Mouse (Mus musculus): ENCODE measurements around the gene Tmem53. TPM values are rescaled to one million over a fixed set of nuclear protein-coding genes. Genes with fewer than 3 reads are reported as not detected.

Tmem53 gene
- polyA plus RNA-seq, 1 experiment from 2014 or later, result 12.4 TPM

GRCm38 (mm10) chr4:117296849-117297593 is 45.3 kb downstream of the Tmem53 start:
- TF ChIP-seq CTCF (IDR thresholded peaks at IDR 0.05; ENCODE audit: low read depth), result no peak
- H3K4me1 ChIP-seq (ENCODE audit: insufficient read depth), result 0 out of 2 replicates have a peak, but pooled peaks cover 5% of the 10 kb centered on the region
- ATAC-seq (ENCODE audit: insufficient read depth) (peak; percentile 85), DNase-seq (peak; percentile 76)
- H3K4me2 ChIP-seq, result no peak overlapping the region
- no peaks in the 10 kb centered on the region for H3K36me3 ChIP-seq (ENCODE audit: insufficient read depth)
- H3K27me3 ChIP-seq (ENCODE audit: insufficient read depth, low read length), result peaks cover 7% of the 10 kb centered on the region; the same call in 1 of the 2 replicates
- H3K9ac ChIP-seq, result no peak overlapping the region
- H3K4me3 ChIP-seq (ENCODE audit: low read depth, low read length), result no peak overlapping the region
- peak overlapping the region; percentile 55 for H3K27ac ChIP-seq (ENCODE audit: low read depth)
- H3K9me3 ChIP-seq (ENCODE audit: low read depth, low read length), result no peaks in the 10 kb centered on the region
- WGBS, result 49% methylated on average over 19 of the region's 19 CpGs

- H3K27ac ChIP-seq (ENCODE audit: low read depth), result no peak overlapping the region
- ATAC-seq (ENCODE audit: insufficient read depth), result no peak
- 53% methylated on average over 9 of the region's 9 CpGs for WGBS
Measured at GRCm38 (mm10) chr4:117297819-117298218, 46.1 kb downstream of the Tmem53 start.

GRCm38 (mm10) chr4:117299921-117300320 is 48.2 kb downstream of the Tmem53 start:
- H3K27ac ChIP-seq (ENCODE audit: low read depth), result no peak overlapping the region
- H3K36me3 ChIP-seq (ENCODE audit: insufficient read depth), result no peaks in the 10 kb centered on the region
- 55% methylated on average over 10 of the region's 10 CpGs for WGBS
- peaks cover 36% of the 10 kb centered on the region for H3K27me3 ChIP-seq (ENCODE audit: insufficient read depth, low read length)
- no peak overlapping the region for H3K9ac ChIP-seq
- DNase-seq (no peak), ATAC-seq (ENCODE audit: insufficient read depth) (no peak)
- no peak overlapping the region for H3K4me2 ChIP-seq
- no peak for TF ChIP-seq CTCF (IDR thresholded peaks at IDR 0.05; ENCODE audit: low read depth)
- H3K4me1 ChIP-seq (ENCODE audit: insufficient read depth), result peaks cover 9% of the 10 kb centered on the region; the same call in 1 of the 2 replicates
- no peaks in the 10 kb centered on the region for H3K9me3 ChIP-seq (ENCODE audit: low read depth, low read length)
- H3K4me3 ChIP-seq (ENCODE audit: low read depth, low read length), result no peak overlapping the region

More at GRCm38 (mm10) chr4:117297819-117298218, 46.1 kb downstream of the Tmem53 start:
- no peak for DNase-seq
- no peaks in the 10 kb centered on the region for H3K36me3 ChIP-seq (ENCODE audit: insufficient read depth)
- H3K9me3 ChIP-seq (ENCODE audit: low read depth, low read length), result no peaks in the 10 kb centered on the region
- no peak for TF ChIP-seq CTCF (IDR thresholded peaks at IDR 0.05; ENCODE audit: low read depth)
- H3K4me2 ChIP-seq, result no peak overlapping the region
- H3K4me1 ChIP-seq (ENCODE audit: insufficient read depth), result 0 out of 2 replicates have a peak, but pooled peaks cover 5% of the 10 kb centered on the region
- no peak overlapping the region for H3K9ac ChIP-seq
- no peak overlapping the region for H3K4me3 ChIP-seq (ENCODE audit: low read depth, low read length)
- H3K27me3 ChIP-seq (ENCODE audit: insufficient read depth, low read length), result peaks cover 15% of the 10 kb centered on the region

- no peak overlapping the region for H3K27ac ChIP-seq (ENCODE audit: low read depth)
- no peaks in the 10 kb centered on the region for H3K36me3 ChIP-seq (ENCODE audit: insufficient read depth)
- no peak overlapping the region for H3K4me3 ChIP-seq (ENCODE audit: low read depth, low read length)
- H3K9ac ChIP-seq, result no peak overlapping the region
- H3K4me1 ChIP-seq (ENCODE audit: insufficient read depth), result peaks cover 9% of the 10 kb centered on the region; the same call in 1 of the 2 replicates
- DNase-seq, result no peak
- H3K9me3 ChIP-seq (ENCODE audit: low read depth, low read length), result no peaks in the 10 kb centered on the region
- TF ChIP-seq CTCF (IDR thresholded peaks at IDR 0.05; ENCODE audit: low read depth), result no peak
- H3K4me2 ChIP-seq, result no peak overlapping the region
- 17% methylated on average over 14 of the region's 14 CpGs for WGBS
- peaks cover 56% of the 10 kb centered on the region for H3K27me3 ChIP-seq (ENCODE audit: insufficient read depth, low read length)
- ATAC-seq (ENCODE audit: insufficient read depth), result no peak
Measured at GRCm38 (mm10) chr4:117302027-117302806, 50.5 kb downstream of the Tmem53 start.

- Histone ChIP-seq H3K9ac (peak overlapping the region; percentile 40), H3K36me3 (ENCODE audit: insufficient read depth) (no peaks in the 10 kb centered on the region), H3K9me3 (ENCODE audit: low read depth, low read length) (no peaks in the 10 kb centered on the region), H3K27ac (ENCODE audit: low read depth) (no peak overlapping the region), H3K27me3 (ENCODE audit: insufficient read depth, low read length) (peaks cover 58% of the 10 kb centered on the region), H3K4me3 (ENCODE audit: low read depth, low read length) (peak overlapping the region; percentile 46), H3K4me2 (peak overlapping the region; percentile 85), H3K4me1 (ENCODE audit: insufficient read depth) (peaks cover 4% of the 10 kb centered on the region; the same call in 1 of the 2 replicates)
- ATAC-seq (ENCODE audit: insufficient read depth), result no peak
- 10% methylated on average over 30 of the region's 30 CpGs for WGBS
- no peak for TF ChIP-seq CTCF (IDR thresholded peaks at IDR 0.05; ENCODE audit: low read depth)
- DNase-seq, result no peak
Measured at GRCm38 (mm10) chr4:117303581-117304238, 52.0 kb downstream of the Tmem53 start.

- Histone ChIP-seq H3K27ac (ENCODE audit: low read depth) (no peak overlapping the region), H3K4me3 (ENCODE audit: low read depth, low read length) (peak overlapping the region; percentile 46), H3K27me3 (ENCODE audit: insufficient read depth, low read length) (peaks cover 58% of the 10 kb centered on the region), H3K4me2 (peak overlapping the region; percentile 85), H3K36me3 (ENCODE audit: insufficient read depth) (no peaks in the 10 kb centered on the region), H3K9me3 (ENCODE audit: low read depth, low read length) (no peaks in the 10 kb centered on the region), H3K9ac (peak overlapping the region; percentile 40), H3K4me1 (ENCODE audit: insufficient read depth) (peaks cover 4% of the 10 kb centered on the region; the same call in 1 of the 2 replicates)
- no peak for TF ChIP-seq CTCF (IDR thresholded peaks at IDR 0.05; ENCODE audit: low read depth)
- WGBS, result 2% methylated on average over 54 of the region's 54 CpGs
- DNase-seq (peak; percentile 39), ATAC-seq (ENCODE audit: insufficient read depth) (no peak)
Measured at GRCm38 (mm10) chr4:117304239-117305025, 52.7 kb downstream of the Tmem53 start.
